Mouse (Mus musculus) yolk sac, embryonic 10.5 days (tissue): ENCODE measurements at regions not wholly inside any gene's neighbourhood (a gene's known extent, or its start where the extent isn't known, plus 50 kb on each side); places are given as distances from the start of the nearest gene placed in this dataset.

Experiments used
- DNase-seq: peaks from one replicate; pipeline ENCODE4 v3.0.0-alpha.2; 2017; ENCODE audit warnings: low spot score

- no peak for DNase-seq
Observed at GRCm38 (mm10) chr8:93689832-93690471, 119.8 kb upstream of the Gnao1 start.

- no peak for DNase-seq
Observed at GRCm38 (mm10) chr8:93691375-93691774, 118.4 kb upstream of the Gnao1 start.

- DNase-seq = no peak
Observed at GRCm38 (mm10) chr8:93691826-93692225, 117.9 kb upstream of the Gnao1 start.

GRCm38 (mm10) chr8:93697206-93697605 is 112.6 kb upstream of the Gnao1 start:
- no peak for DNase-seq

- DNase-seq = no peak
Observed at GRCm38 (mm10) chr8:93698508-93698907, 111.3 kb upstream of the Gnao1 start.

- DNase-seq = no peak
Observed at GRCm38 (mm10) chr8:93701391-93701790, 108.4 kb upstream of the Gnao1 start.

- DNase-seq = no peak
Observed at GRCm38 (mm10) chr8:93712066-93712706, 97.6 kb upstream of the Gnao1 start.

GRCm38 (mm10) chr8:93713221-93713620 is 96.5 kb upstream of the Gnao1 start:
- no peak for DNase-seq

GRCm38 (mm10) chr8:93724896-93725489 is 84.8 kb upstream of the Gnao1 start:
- no peak for DNase-seq

GRCm38 (mm10) chr8:93729124-93729930 is 80.4 kb upstream of the Gnao1 start:
- DNase-seq = no peak

GRCm38 (mm10) chr8:93730738-93731700 is 78.7 kb upstream of the Gnao1 start:
- no peak for DNase-seq

- no peak for DNase-seq
Observed at GRCm38 (mm10) chr8:93734818-93735217, 74.9 kb upstream of the Gnao1 start.

GRCm38 (mm10) chr8:93740281-93740680 is 69.5 kb upstream of the Gnao1 start:
- DNase-seq = no peak

- DNase-seq = peak; percentile 3
Observed at GRCm38 (mm10) chr8:93748720-93749119, 61.0 kb upstream of the Gnao1 start.

- DNase-seq = no peak
Observed at GRCm38 (mm10) chr8:93750921-93751320, 58.8 kb upstream of the Gnao1 start.

- DNase-seq = no peak
Observed at GRCm38 (mm10) chr8:93755981-93756380, 53.8 kb upstream of the Gnao1 start.
